Mouse (Mus musculus) stomach, postnatal 0 days (tissue): ENCODE data around the gene Il6st.

Experiments used
- CTCF ChIP-seq: IDR thresholded peaks from 2 replicates; pipeline ENCODE4 v1.5.1; 2016; ENCODE audit warnings: antibody characterized with exemption, low read depth, mild to moderate bottlenecking, moderate library complexity
- EP300 ChIP-seq: optimal IDR thresholded peaks from 2 replicates; pipeline ENCODE3; 2016; ENCODE audit warnings: antibody characterized with exemption

GRCm38 (mm10) chr13:112505436-112505835 lies 41.6 kb downstream of the Il6st start:
- TF ChIP-seq CTCF = no peak
- no peak for TF ChIP-seq EP300
